Mouse (Mus musculus) stomach, embryonic 15.5 days (tissue): ENCODE measurements at regions not wholly inside any gene's neighbourhood (a gene's known extent, or its start where the extent isn't known, plus 50 kb on each side); places are given as distances from the start of the nearest gene placed in this dataset.

Experiments used
- ATAC-seq: fragments of 200-750 bp; cut with Nextera tagmentation; 2 replicates; pipeline ENCODE4 v1.8.0; 2017; ENCODE audit warnings: low read depth, moderate number of reproducible peaks, moderate TSS enrichment; ENCODE audit not compliant: insufficient read depth, low FRiP score
- H3K27ac ChIP-seq: fragments of 300-500 bp; sonication (generic); 2 replicates; pipeline ENCODE4 v1.5.1; 2015; ENCODE audit warnings: mild to moderate bottlenecking, inconsistent platforms
- H3K27me3 ChIP-seq: fragments of 300-500 bp; sonication (generic); replicated peaks from 2 replicates; pipeline ENCODE4 v1.6.1; 2015; ENCODE audit warnings: inconsistent platforms
- H3K36me3 ChIP-seq: fragments of 300-500 bp; sonication (generic); 2 replicates; pipeline ENCODE4 v1.6.1; 2015; ENCODE audit warnings: inconsistent platforms
- H3K4me1 ChIP-seq: fragments of 300-500 bp; sonication (generic); 2 replicates; pipeline ENCODE4 v1.6.1; 2015; ENCODE audit warnings: inconsistent platforms
- H3K4me2 ChIP-seq: fragments of 300-500 bp; sonication (generic); 2 replicates; pipeline ENCODE4 v1.6.1; 2015; ENCODE audit warnings: mild to moderate bottlenecking, inconsistent platforms
- H3K4me3 ChIP-seq: fragments of 300-500 bp; sonication (generic); replicated peaks from 2 replicates; pipeline ENCODE4 v1.5.1; 2015; ENCODE audit warnings: inconsistent platforms
- H3K9ac ChIP-seq: fragments of 300-500 bp; sonication (generic); 2 replicates; pipeline ENCODE4 v1.6.1; 2015; ENCODE audit warnings: inconsistent platforms
- H3K9me3 ChIP-seq: fragments of 300-500 bp; sonication (generic); 2 replicates; pipeline ENCODE4 v1.6.1; 2016; ENCODE audit warnings: inconsistent platforms
- WGBS: fragments of 180-500 bp; shearing (Covaris S2); methylation state at CpG from one replicate; pipeline ENCODE4 v1.1.7; 2015; 5-methylcytosine and 5-hydroxymethylcytosine counted together

DNA sequence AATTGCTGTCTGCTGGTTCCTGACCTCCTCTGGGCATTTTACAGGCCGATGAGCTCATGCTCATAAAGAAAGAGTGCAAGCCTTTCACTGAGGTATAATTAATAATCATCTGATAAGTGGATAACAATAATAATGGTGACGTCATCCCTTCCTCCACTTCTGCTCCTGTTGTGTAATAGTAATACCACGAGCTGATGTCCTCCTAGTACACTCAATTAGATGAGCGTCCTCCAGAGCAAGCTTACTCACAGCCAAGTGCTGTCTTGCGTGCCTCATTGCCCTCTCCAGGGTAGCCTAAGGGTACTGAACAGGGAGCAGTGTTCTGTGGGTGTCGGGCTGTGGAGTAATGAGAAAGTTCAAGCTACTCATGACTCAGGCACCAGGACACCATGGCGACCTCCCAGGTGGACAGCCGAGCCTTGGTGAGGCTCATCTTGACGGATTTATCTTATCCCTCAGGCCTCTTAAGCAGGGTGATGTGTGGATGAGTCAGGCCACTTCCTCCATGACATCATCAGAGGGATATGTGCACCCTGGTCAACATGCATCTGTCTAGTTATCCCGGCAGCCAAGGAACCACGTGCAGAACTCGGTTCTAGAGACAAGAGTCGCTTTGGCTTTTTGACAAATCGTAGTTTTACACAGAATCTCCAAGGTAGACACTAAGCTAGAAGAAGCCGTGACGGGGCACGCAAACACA, 135.9 kb upstream of the Tsc22d1 start:
- H3K27me3 ChIP-seq: no peaks in the 10 kb centered on the region
- H3K27ac ChIP-seq: no peak overlapping the region
- H3K36me3 ChIP-seq: no peaks in the 10 kb centered on the region
- no peak overlapping the region for H3K4me3 ChIP-seq
- no peak overlapping the region for H3K4me2 ChIP-seq
- 82% methylated on average over 17 of the region's 17 CpGs for WGBS
- ATAC-seq: no peak
- H3K4me1 ChIP-seq: 0 out of 2 replicates have a peak, but pooled peaks cover 5% of the 10 kb centered on the region
- H3K9me3 ChIP-seq: no peaks in the 10 kb centered on the region
- no peak overlapping the region for H3K9ac ChIP-seq

- H3K4me2 ChIP-seq: no peak overlapping the region
- no peaks in the 10 kb centered on the region for H3K9me3 ChIP-seq
- no peaks in the 10 kb centered on the region for H3K27me3 ChIP-seq
- WGBS: 76% methylated on average over 19 of the region's 19 CpGs
- no peak for ATAC-seq
- H3K27ac ChIP-seq: no peak overlapping the region
- H3K36me3 ChIP-seq: no peaks in the 10 kb centered on the region
- no peak overlapping the region for H3K9ac ChIP-seq
- H3K4me3 ChIP-seq: no peak overlapping the region
- 0 out of 2 replicates have a peak, but pooled peaks cover 5% of the 10 kb centered on the region for H3K4me1 ChIP-seq
Observed at GRCm38 (mm10) chr14:76279561-76279960, 135.2 kb upstream of the Tsc22d1 start.

DNA sequence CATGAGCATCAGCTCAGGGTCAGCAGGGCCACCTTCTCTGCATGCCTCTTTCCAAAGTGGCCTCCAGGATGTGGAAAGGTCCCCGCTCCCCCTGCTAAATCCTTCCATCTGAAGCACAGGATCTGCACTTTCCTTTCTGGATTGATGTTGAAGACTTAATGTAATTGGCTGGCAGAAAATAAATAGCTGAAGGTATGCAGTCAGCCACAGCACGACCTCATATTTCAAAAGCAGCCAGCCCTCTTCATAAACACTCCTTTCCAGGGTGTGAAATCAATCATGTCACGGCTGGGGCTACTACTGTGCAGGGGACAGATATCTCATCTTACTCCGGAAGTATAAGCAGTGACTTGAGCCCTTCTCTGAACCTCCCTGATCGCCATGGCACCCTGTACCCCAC, 132.9 kb upstream of the Tsc22d1 start:
- 0 out of 2 replicates have a peak, but pooled peaks cover 5% of the 10 kb centered on the region for H3K4me1 ChIP-seq
- no peak overlapping the region for H3K9ac ChIP-seq
- 22% methylated on average over 5 of the region's 5 CpGs for WGBS
- no peaks in the 10 kb centered on the region for H3K9me3 ChIP-seq
- no peaks in the 10 kb centered on the region for H3K36me3 ChIP-seq
- no peaks in the 10 kb centered on the region for H3K27me3 ChIP-seq
- H3K4me2 ChIP-seq: no peak overlapping the region
- 0 out of 2 replicates have a peak, but pooled peaks have one; percentile 43 for ATAC-seq
- no peak overlapping the region for H3K4me3 ChIP-seq
- no peak overlapping the region for H3K27ac ChIP-seq

GRCm38 (mm10) chr14:76287768-76288167, 127.0 kb upstream of the Tsc22d1 start:
- Histone ChIP-seq H3K9ac (no peak overlapping the region), H3K4me3 (no peak overlapping the region), H3K4me2 (no peak overlapping the region), H3K27me3 (no peaks in the 10 kb centered on the region), H3K36me3 (no peaks in the 10 kb centered on the region), H3K4me1 (no peaks in the 10 kb centered on the region), H3K27ac (no peak overlapping the region), H3K9me3 (no peaks in the 10 kb centered on the region)
- no peak for ATAC-seq
- 84% methylated on average over 8 of the region's 8 CpGs for WGBS

DNA sequence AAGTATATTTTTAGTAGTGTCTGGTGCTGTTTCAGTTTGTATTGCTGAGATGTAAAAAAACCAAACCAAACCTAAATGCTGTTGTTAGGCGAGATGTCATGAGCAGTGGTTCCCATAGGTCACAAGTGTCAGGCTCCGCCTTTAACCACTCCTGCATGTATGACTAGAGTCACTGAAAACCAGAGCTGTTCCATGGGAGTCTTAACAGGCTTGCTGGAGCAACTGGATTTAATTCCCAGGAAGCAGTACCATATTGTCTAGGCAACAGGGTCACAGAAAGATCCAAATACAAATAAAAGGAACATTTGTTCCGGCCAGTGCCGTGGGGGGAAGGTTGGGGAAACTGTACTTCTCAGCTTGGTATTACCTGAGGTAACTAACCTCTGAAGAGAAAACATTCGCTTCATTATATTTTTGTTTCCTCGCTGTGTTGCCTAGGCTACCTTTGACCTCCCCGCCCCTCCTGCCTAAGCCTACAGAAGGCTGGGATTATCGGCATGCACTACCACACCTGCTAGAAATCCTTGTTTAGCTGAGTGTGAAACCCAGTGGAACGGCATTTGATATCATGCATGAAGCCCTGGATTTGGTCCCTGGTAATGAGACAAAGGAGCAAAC, 124.3 kb upstream of the Tsc22d1 start:
- H3K4me3 ChIP-seq: no peak overlapping the region
- no peak overlapping the region for H3K27ac ChIP-seq
- no peaks in the 10 kb centered on the region for H3K4me1 ChIP-seq
- H3K9ac ChIP-seq: no peak overlapping the region
- WGBS: 67% methylated on average over 9 of the region's 9 CpGs
- no peak overlapping the region for H3K4me2 ChIP-seq
- no peaks in the 10 kb centered on the region for H3K36me3 ChIP-seq
- no peaks in the 10 kb centered on the region for H3K9me3 ChIP-seq
- ATAC-seq: no peak
- no peaks in the 10 kb centered on the region for H3K27me3 ChIP-seq

- Histone ChIP-seq H3K36me3 (no peaks in the 10 kb centered on the region), H3K4me2 (no peak overlapping the region), H3K4me3 (no peak overlapping the region), H3K27me3 (no peaks in the 10 kb centered on the region), H3K9me3 (no peaks in the 10 kb centered on the region), H3K27ac (no peak overlapping the region), H3K4me1 (no peaks in the 10 kb centered on the region), H3K9ac (no peak overlapping the region)
- ATAC-seq: no peak
- 31% methylated on average over 4 of the region's 4 CpGs for WGBS
Observed at GRCm38 (mm10) chr14:76292211-76292610, 122.5 kb upstream of the Tsc22d1 start.

- 74% methylated on average over 18 of the region's 18 CpGs for WGBS
- no peaks in the 10 kb centered on the region for H3K27me3 ChIP-seq
- no peak overlapping the region for H3K27ac ChIP-seq
- H3K4me3 ChIP-seq: no peak overlapping the region
- H3K4me1 ChIP-seq: no peaks in the 10 kb centered on the region
- no peak overlapping the region for H3K4me2 ChIP-seq
- H3K36me3 ChIP-seq: no peaks in the 10 kb centered on the region
- H3K9me3 ChIP-seq: no peaks in the 10 kb centered on the region
- no peak for ATAC-seq
- no peak overlapping the region for H3K9ac ChIP-seq
Observed at GRCm38 (mm10) chr14:76295411-76296169, 119.2 kb upstream of the Tsc22d1 start.

DNA sequence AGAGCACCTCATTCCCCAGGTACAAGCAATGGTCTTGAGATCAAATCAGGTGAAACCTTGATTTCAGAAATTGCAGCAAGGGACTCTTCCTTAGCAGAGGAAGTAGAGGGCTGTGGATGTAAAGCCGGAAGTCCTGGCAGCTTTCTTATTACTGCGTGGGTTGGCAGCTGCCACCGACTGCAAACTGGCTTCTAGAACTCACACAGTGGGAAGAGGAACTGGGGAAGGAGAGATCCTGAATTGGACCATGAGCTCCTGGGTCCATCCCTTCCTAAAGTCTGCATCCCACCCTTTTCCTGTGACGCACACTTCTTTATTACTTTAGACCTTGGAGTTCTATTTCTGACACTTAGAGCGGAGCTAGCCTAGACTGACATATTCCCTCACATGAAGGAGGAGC, 116.9 kb upstream of the Tsc22d1 start:
- Histone ChIP-seq H3K36me3 (no peaks in the 10 kb centered on the region), H3K4me1 (no peaks in the 10 kb centered on the region), H3K27me3 (no peaks in the 10 kb centered on the region), H3K27ac (no peak overlapping the region), H3K9ac (no peak overlapping the region), H3K9me3 (no peaks in the 10 kb centered on the region), H3K4me2 (no peak overlapping the region), H3K4me3 (no peak overlapping the region)
- 85% methylated on average over 5 of the region's 5 CpGs for WGBS
- no peak for ATAC-seq

- no peak overlapping the region for H3K4me2 ChIP-seq
- H3K27ac ChIP-seq: no peak overlapping the region
- no peaks in the 10 kb centered on the region for H3K27me3 ChIP-seq
- no peaks in the 10 kb centered on the region for H3K9me3 ChIP-seq
- no peak overlapping the region for H3K4me3 ChIP-seq
- H3K36me3 ChIP-seq: no peaks in the 10 kb centered on the region
- 69% methylated on average over 11 of the region's 11 CpGs for WGBS
- no peak overlapping the region for H3K9ac ChIP-seq
- ATAC-seq: no peak
- no peaks in the 10 kb centered on the region for H3K4me1 ChIP-seq
Observed at GRCm38 (mm10) chr14:76302322-76302991, 112.3 kb upstream of the Tsc22d1 start.

DNA sequence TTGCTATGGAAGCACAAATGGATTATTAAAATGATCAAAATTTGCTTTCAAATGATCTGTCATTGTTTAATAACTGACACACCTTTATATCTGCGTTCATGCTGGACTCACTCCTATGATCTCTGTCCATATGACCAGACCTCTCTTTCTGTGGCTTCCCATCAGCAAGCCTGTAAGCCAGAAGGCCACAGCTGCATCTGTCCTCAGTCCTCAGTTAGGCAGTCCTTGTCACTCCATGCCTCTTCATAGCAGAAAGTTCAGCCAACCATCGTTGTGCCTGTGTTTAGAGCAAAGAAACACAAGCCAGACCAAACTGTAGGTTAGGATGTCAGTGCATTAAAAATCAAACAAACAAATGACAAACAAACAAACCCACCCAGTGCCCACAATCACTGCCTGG, 107.2 kb upstream of the Tsc22d1 start:
- H3K9me3 ChIP-seq: no peaks in the 10 kb centered on the region
- H3K36me3 ChIP-seq: no peaks in the 10 kb centered on the region
- peaks cover 6% of the 10 kb centered on the region; the same call in 1 of the 2 replicates for H3K4me1 ChIP-seq
- no peak for ATAC-seq
- no peak overlapping the region for H3K4me3 ChIP-seq
- 55% methylated on average over 2 of the region's 2 CpGs for WGBS
- no peaks in the 10 kb centered on the region for H3K27me3 ChIP-seq
- no peak overlapping the region for H3K4me2 ChIP-seq
- no peak overlapping the region for H3K27ac ChIP-seq
- H3K9ac ChIP-seq: no peak overlapping the region

DNA sequence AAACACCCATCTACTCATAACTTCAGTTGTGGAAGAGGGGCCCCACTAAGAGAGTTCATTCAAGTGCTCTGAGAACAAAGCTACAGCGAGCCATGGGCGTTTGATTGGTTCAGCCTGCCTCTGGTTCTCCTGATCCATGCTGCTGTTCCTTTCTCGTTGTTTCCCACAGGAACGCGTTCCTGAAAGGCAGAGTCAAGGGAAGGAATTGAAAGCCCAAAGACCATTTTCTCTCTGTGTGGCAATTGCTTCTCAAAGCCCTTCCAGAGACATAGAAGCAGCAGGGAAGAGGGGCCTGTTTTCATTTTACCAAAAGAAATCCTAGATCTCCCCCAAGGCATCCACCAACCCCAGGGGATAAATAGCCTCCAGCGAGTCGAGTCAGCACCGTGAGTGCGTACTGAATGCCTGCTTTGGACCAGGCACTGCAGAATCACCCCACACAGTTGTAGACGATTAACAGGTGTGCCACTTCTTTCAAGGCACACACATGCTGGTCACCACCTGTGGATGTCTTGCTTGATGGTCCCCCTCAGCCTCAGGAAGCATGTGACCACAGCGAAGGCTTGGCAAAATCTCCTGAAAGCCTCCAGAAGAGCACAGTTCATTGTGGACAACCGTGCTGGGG, 106.5 kb upstream of the Tsc22d1 start:
- no peak for ATAC-seq
- no peaks in the 10 kb centered on the region for H3K9me3 ChIP-seq
- no peaks in the 10 kb centered on the region for H3K36me3 ChIP-seq
- H3K27me3 ChIP-seq: no peaks in the 10 kb centered on the region
- peak overlapping the region; percentile 41 for H3K4me2 ChIP-seq
- H3K9ac ChIP-seq: no peak overlapping the region
- WGBS: 34% methylated on average over 12 of the region's 12 CpGs
- no peak overlapping the region for H3K27ac ChIP-seq
- peaks cover 6% of the 10 kb centered on the region; the same call in 1 of the 2 replicates for H3K4me1 ChIP-seq
- H3K4me3 ChIP-seq: 0 out of 2 replicates have a peak overlapping the region, but pooled peaks have one; percentile 1
